Mouse (Mus musculus) CH12.LX (cell line): ENCODE measurements around the gene Dhx40. TPM values are rescaled to one million over a fixed set of nuclear protein-coding genes. Genes with fewer than 3 reads are reported as not detected.

Source experiments
- DNase-seq: peaks from one replicate; pipeline ENCODE4 v3.0.0-alpha.2; 2013; ENCODE audit errors: extremely low read depth
- H3K27ac ChIP-seq: 2 replicates; pipeline ENCODE4 v1.5.1; 2012; ENCODE audit warnings: low read depth, mild to moderate bottlenecking, control low read depth, moderate library complexity; ENCODE audit not compliant: insufficient read depth
- H3K27me3 ChIP-seq: replicated peaks from 2 replicates; pipeline ENCODE3; 2012; ENCODE audit warnings: inconsistent platforms
- H3K36me3 ChIP-seq, 2 experiments: replicated peaks in 1 of 2; 2 replicates each; pipeline versions ENCODE3 to v1.6.1; 2012; ENCODE audit warnings: inconsistent platforms in 1 of 2, low read length in 1 of 2, mild to moderate bottlenecking in 1 of 2, mixed read lengths in 1 of 2, moderate library complexity in 1 of 2; ENCODE audit not compliant: control insufficient read depth in 1 of 2, insufficient read depth in 1 of 2
- H3K4me1 ChIP-seq, 2 experiments: 2 replicates each; pipeline ENCODE4 v1.6.1; 2012; ENCODE audit warnings: inconsistent platforms in 1 of 2, moderate library complexity in 1 of 2; ENCODE audit not compliant: insufficient read depth in 2 of 2, control insufficient read depth in 1 of 2
- H3K4me2 ChIP-seq: 2 replicates; pipeline ENCODE4 v1.6.1; 2012; ENCODE audit warnings: low read depth, mild to moderate bottlenecking, control low read depth; ENCODE audit not compliant: poor library complexity, insufficient read depth, severe bottlenecking
- H3K4me3 ChIP-seq, 3 experiments: fragments of 150-350 bp in 1 of 3; sonication (generic) in 1 of 3; replicated peaks in 1 of 3; 2 replicates each; pipeline versions ENCODE3 to v1.5.1; 2011 to 2012; ENCODE audit warnings: low read depth in 2 of 3, low read length in 2 of 3, mild to moderate bottlenecking in 2 of 3, moderate library complexity in 2 of 3, control low read depth in 1 of 3, improper control_type of control experiment in 1 of 3, inconsistent platforms in 1 of 3, mixed read lengths in 1 of 3; ENCODE audit not compliant: poor library complexity in 1 of 3
- H3K79me2 ChIP-seq: replicated peaks from 2 replicates; pipeline ENCODE4 v1.6.1; 2012; ENCODE audit warnings: mild to moderate bottlenecking, moderate library complexity; ENCODE audit not compliant: control insufficient read depth, poor library complexity, insufficient read depth, severe bottlenecking; ENCODE audit errors: extremely low read depth
- H3K9ac ChIP-seq: 2 replicates; pipeline ENCODE4 v1.6.1; 2012; ENCODE audit warnings: low read depth, mild to moderate bottlenecking, control low read depth, moderate library complexity; ENCODE audit not compliant: insufficient read depth
- H3K9me3 ChIP-seq: replicated peaks from 2 replicates; pipeline ENCODE3; 2012; ENCODE audit warnings: low read length, inconsistent platforms, mixed read lengths
- BHLHE40 ChIP-seq: IDR thresholded peaks from 2 replicates; pipeline ENCODE4 v1.6.1; 2011; ENCODE audit warnings: mild to moderate bottlenecking, low read depth, low read length, improper control_type of control experiment
- CHD1 ChIP-seq: IDR thresholded peaks from 2 replicates; pipeline ENCODE4 v1.6.1; 2012; ENCODE audit warnings: low read depth, low read length, improper control_type of control experiment, inconsistent platforms
- CHD2 ChIP-seq: IDR thresholded peaks from 2 replicates; pipeline ENCODE4 v1.6.1; 2011; ENCODE audit warnings: low read length, improper control_type of control experiment
- CTCF ChIP-seq, 2 experiments: IDR thresholded peaks in 1 of 2; conservative IDR thresholded peaks in 1 of 2; 2 replicates each; pipeline ENCODE4 v1.5.1; 2011 to 2012; ENCODE audit warnings: low read depth in 2 of 2, low read length in 2 of 2, improper control_type of control experiment in 1 of 2, inconsistent platforms in 1 of 2, mild to moderate bottlenecking in 1 of 2, moderate library complexity in 1 of 2
- E2F4 ChIP-seq: IDR thresholded peaks from 2 replicates; pipeline ENCODE4 v1.6.1; 2011; ENCODE audit warnings: low read depth, low read length, improper control_type of control experiment; ENCODE audit not compliant: insufficient replicate concordance
- ELF1 ChIP-seq: IDR thresholded peaks from 2 replicates; pipeline ENCODE4 v1.6.1; 2014; ENCODE audit warnings: low read depth, mild to moderate bottlenecking, inconsistent platforms, low read length, improper control_type of control experiment
- EP300 ChIP-seq: IDR thresholded peaks from 2 replicates; pipeline ENCODE4 v1.6.1; 2011; ENCODE audit warnings: low read length, improper control_type of control experiment
- ETS1 ChIP-seq: conservative IDR thresholded peaks from 2 replicates; pipeline ENCODE4 v1.6.1; 2012; ENCODE audit warnings: low read depth, mild to moderate bottlenecking, inconsistent platforms, low read length, improper control_type of control experiment, moderate library complexity
- GABPA ChIP-seq: IDR thresholded peaks from 2 replicates; pipeline ENCODE4 v1.6.1; 2012; ENCODE audit warnings: low read depth, low read length, improper control_type of control experiment, inconsistent platforms; ENCODE audit not compliant: insufficient replicate concordance
- HCFC1 ChIP-seq: IDR thresholded peaks from 2 replicates; pipeline ENCODE4 v1.6.1; 2012; ENCODE audit warnings: low read depth, mild to moderate bottlenecking, inconsistent platforms, low read length, improper control_type of control experiment
- IRF4 ChIP-seq: IDR thresholded peaks from 2 replicates; pipeline ENCODE4 v1.6.1; 2014; ENCODE audit warnings: low read depth, mild to moderate bottlenecking, inconsistent platforms, low read length, improper control_type of control experiment
- JUN ChIP-seq: IDR thresholded peaks from 2 replicates; pipeline ENCODE4 v1.6.1; 2011; ENCODE audit warnings: low read depth, mild to moderate bottlenecking, low read length, improper control_type of control experiment, moderate library complexity; ENCODE audit not compliant: insufficient read depth
- JUND ChIP-seq: conservative IDR thresholded peaks from 2 replicates; pipeline ENCODE4 v1.6.1; 2011; ENCODE audit warnings: low read depth, low read length, improper control_type of control experiment
- KAT2A ChIP-seq: IDR thresholded peaks from 2 replicates; pipeline ENCODE4 v1.6.1; 2012; ENCODE audit warnings: low read length, improper control_type of control experiment, inconsistent platforms; ENCODE audit not compliant: insufficient replicate concordance
- MAFK ChIP-seq: IDR thresholded peaks from 2 replicates; pipeline ENCODE4 v1.6.1; 2011; ENCODE audit warnings: low read length, improper control_type of control experiment; ENCODE audit not compliant: insufficient replicate concordance
- MAX ChIP-seq: IDR thresholded peaks from 2 replicates; pipeline ENCODE4 v1.6.1; 2011; ENCODE audit warnings: low read length, improper control_type of control experiment
- MAZ ChIP-seq: IDR thresholded peaks from 2 replicates; pipeline ENCODE4 v1.6.1; 2012; ENCODE audit warnings: low read depth, mild to moderate bottlenecking, inconsistent platforms, low read length, improper control_type of control experiment, moderate library complexity
- MEF2A ChIP-seq: IDR thresholded peaks from 2 replicates; pipeline ENCODE4 v1.6.1; 2014; ENCODE audit warnings: low read depth, mild to moderate bottlenecking, inconsistent platforms, low read length, improper control_type of control experiment, borderline replicate concordance
- MXI1 ChIP-seq: IDR thresholded peaks from 2 replicates; pipeline ENCODE4 v1.6.1; 2011; ENCODE audit warnings: mild to moderate bottlenecking, low read depth, low read length, improper control_type of control experiment
- NELFE ChIP-seq: IDR thresholded peaks from 2 replicates; pipeline ENCODE4 v1.6.1; 2011; ENCODE audit warnings: low read depth, low read length, improper control_type of control experiment
- NRF1 ChIP-seq: IDR thresholded peaks from 2 replicates; pipeline ENCODE4 v1.6.1; 2014; ENCODE audit warnings: low read depth, mild to moderate bottlenecking, inconsistent platforms, low read length, improper control_type of control experiment, moderate library complexity
- PAX5 ChIP-seq: IDR thresholded peaks from 2 replicates; pipeline ENCODE4 v1.6.1; 2012; ENCODE audit warnings: low read length, inconsistent platforms, mixed read lengths
- POLR2AphosphoS2 ChIP-seq: IDR thresholded peaks from 2 replicates; pipeline ENCODE4 v1.6.1; 2011; ENCODE audit warnings: low read depth, low read length, improper control_type of control experiment
- RAD21 ChIP-seq: IDR thresholded peaks from 2 replicates; pipeline ENCODE4 v1.6.1; 2011; ENCODE audit warnings: low read depth, mild to moderate bottlenecking, low read length, improper control_type of control experiment, moderate library complexity
- RCOR1 ChIP-seq: conservative IDR thresholded peaks from 2 replicates; pipeline ENCODE4 v1.6.1; 2012; ENCODE audit warnings: low read depth, mild to moderate bottlenecking, inconsistent platforms, low read length, improper control_type of control experiment
- SIN3A ChIP-seq: IDR thresholded peaks from 2 replicates; pipeline ENCODE4 v1.6.1; 2012; ENCODE audit warnings: low read length, improper control_type of control experiment, inconsistent platforms
- SMC3 ChIP-seq: IDR thresholded peaks from 2 replicates; pipeline ENCODE4 v1.6.1; 2011; ENCODE audit warnings: low read depth, low read length, improper control_type of control experiment
- TBP ChIP-seq: conservative IDR thresholded peaks from 2 replicates; pipeline ENCODE4 v1.6.1; 2011; ENCODE audit warnings: low read depth, low read length, improper control_type of control experiment
- TCF12 ChIP-seq: IDR thresholded peaks from 2 replicates; pipeline ENCODE4 v1.6.1; 2014; ENCODE audit warnings: low read depth, mild to moderate bottlenecking, inconsistent platforms, low read length, improper control_type of control experiment
- UBTF ChIP-seq: IDR thresholded peaks from 2 replicates; pipeline ENCODE4 v1.6.1; 2012; ENCODE audit warnings: low read depth, mild to moderate bottlenecking, inconsistent platforms, low read length, improper control_type of control experiment, moderate library complexity
- USF1 ChIP-seq: IDR thresholded peaks from 2 replicates; pipeline ENCODE4 v1.6.1; 2014; ENCODE audit warnings: low read depth, mild to moderate bottlenecking, inconsistent platforms, low read length, improper control_type of control experiment
- USF2 ChIP-seq: conservative IDR thresholded peaks from 2 replicates; pipeline ENCODE4 v1.6.1; 2011; ENCODE audit warnings: low read depth, low read length, improper control_type of control experiment
- ZC3H11A ChIP-seq: IDR thresholded peaks from 2 replicates; pipeline ENCODE4 v1.6.1; 2012; ENCODE audit warnings: low read depth, mild to moderate bottlenecking, inconsistent platforms, low read length, improper control_type of control experiment
- ZKSCAN1 ChIP-seq: IDR thresholded peaks from 2 replicates; pipeline ENCODE4 v1.6.1; 2012; ENCODE audit warnings: low read depth, inconsistent platforms, low read length, improper control_type of control experiment, borderline replicate concordance
- ZMIZ1 ChIP-seq: IDR thresholded peaks from 2 replicates; pipeline ENCODE4 v1.6.1; 2012; ENCODE audit warnings: low read depth, mild to moderate bottlenecking, inconsistent platforms, low read length, improper control_type of control experiment
- ZNF384 ChIP-seq: IDR thresholded peaks from 2 replicates; pipeline ENCODE4 v1.6.1; 2012; ENCODE audit warnings: low read depth, low read length, improper control_type of control experiment, inconsistent platforms
- dilution Hi-C: fragments of 300-500 bp; cut with MboI; formaldehyde crosslinking; loops from 2 replicates; pipeline ENCODE4 v1.14.3; 2020; ENCODE audit warnings: low sequenced_read_pairs; ENCODE audit not compliant: extremely low pct_unique_long_range_greater_than_20kb, extremely low pct_ligation_motif_present
- in situ Hi-C: fragments of 300-500 bp; cut with MboI; formaldehyde crosslinking; loops from 3 replicates; pipeline ENCODE4 v1.14.3; 2019; ENCODE audit warnings: low sequenced_read_pairs, low pct_ligation_motif_present, low pct_unique_long_range_greater_than_20kb, mixed read lengths
- polyA plus RNA-seq: library from polyadenylated mRNA; unstranded; fragments of >175 nt; gene quantifications from 2 replicates; pipeline ENCODE4 v1.2.1, GENCODE M21; 2012; ENCODE audit warnings: low read depth; ENCODE audit not compliant: insufficient read length
- total RNA-seq, 2 experiments: library from RNA; depleted of rRNA; stranded (reverse); fragments of 300-350 nt in 1 of 2; fragments of >200 nt in 1 of 2; gene quantifications; 2 replicates each; pipeline ENCODE4 v1.2.3; 2012 to 2014

Dhx40 gene
- total and polyA plus RNA-seq, 3 experiments = 12.6 to 20.3 (median 15.5) TPM

DNA sequence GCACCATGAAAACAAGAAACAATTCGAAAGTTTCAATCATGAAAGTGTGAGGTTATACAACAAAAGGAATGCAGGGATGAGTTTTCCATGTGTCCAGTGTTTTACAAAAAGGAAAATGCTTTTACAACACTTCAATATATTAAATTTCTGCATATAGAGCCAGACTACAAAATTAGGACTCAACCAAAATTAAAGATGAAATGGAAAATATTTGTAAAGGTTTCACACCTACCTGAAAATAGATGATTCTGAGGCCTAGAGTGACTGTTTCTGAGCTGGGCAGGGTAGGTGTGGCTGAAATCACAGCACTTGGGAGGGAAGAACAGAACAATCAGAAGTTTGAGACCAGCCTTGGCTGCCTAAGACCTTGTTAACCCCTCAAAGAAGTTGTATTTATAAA, 31.2 kb upstream of the Dhx40 start (continued):
- TF ChIP-seq UBTF = no peak
- TF ChIP-seq HCFC1 = no peak
- TF ChIP-seq MEF2A = peak; percentile 47; the same call in 1 of the 2 replicates
- TF ChIP-seq TCF12 = no peak
- TF ChIP-seq ZNF384 = no peak

DNA sequence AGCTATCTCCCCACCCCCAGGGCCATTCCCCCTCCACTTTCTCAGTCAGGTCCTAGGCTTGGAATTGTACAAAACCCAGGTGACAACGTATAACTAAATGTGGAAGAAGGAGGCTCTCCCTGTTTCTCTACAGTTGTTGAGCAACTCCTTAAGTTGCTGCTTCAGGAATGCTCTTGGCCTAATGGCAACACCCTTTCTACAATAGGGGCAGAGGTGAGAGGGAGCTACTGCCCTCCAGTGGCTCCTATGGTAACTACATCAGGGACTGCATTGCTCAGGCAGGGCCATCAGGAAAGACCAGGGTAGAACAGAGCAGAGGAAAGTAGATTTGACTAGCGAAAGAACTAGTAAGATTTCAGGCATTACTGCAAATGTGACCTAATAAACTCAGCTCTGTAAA, 28.8 kb upstream of the Dhx40 start:
- peak; percentile 90 for DNase-seq
- H3K9me3 ChIP-seq = no peaks in the 10 kb centered on the region
- H3K4me1 ChIP-seq = peaks cover 7 to 37% of the 10 kb centered on the region in 2 experiments; a peak in 2 of 4 replicates
- no peaks in the 10 kb centered on the region for H3K36me3 ChIP-seq
- in situ Hi-C loops = loop anchor here (10.0 to 25.0 kb wide), 2 partner anchors 142 to 274 kb away; no protein-coding TSS in a partner anchor
- H3K27me3 ChIP-seq = no peaks in the 10 kb centered on the region
- dilution Hi-C loops = no loop called here
- H3K9ac ChIP-seq = no peak overlapping the region
- H3K4me3 ChIP-seq = no peak overlapping the region
- no peak overlapping the region for H3K27ac ChIP-seq
- H3K79me2 ChIP-seq = no peaks in the 10 kb centered on the region
- H3K4me2 ChIP-seq = no peak overlapping the region
- TF ChIP-seq ZMIZ1 = no peak
- TF ChIP-seq JUND = 0 out of 2 replicates have a peak, but pooled peaks have one; percentile 42
- TF ChIP-seq MEF2A = peak; percentile 70; the same call in 1 of the 2 replicates
- TF ChIP-seq E2F4 = no peak
- TF ChIP-seq USF1 = no peak
- TF ChIP-seq MAFK = peak; percentile 26; the same call in 1 of the 2 replicates
- 0 out of 2 replicates have a peak, but pooled peaks have one; percentile 34 for TF ChIP-seq MXI1
- TF ChIP-seq POLR2AphosphoS2 = no peak
- TF ChIP-seq MAZ = 0 out of 2 replicates have a peak, but pooled peaks have one; percentile 50
- TF ChIP-seq KAT2A = 0 out of 2 replicates have a peak, but pooled peaks have one; percentile 38
- no peak for TF ChIP-seq ETS1
- no peak for TF ChIP-seq GABPA
- TF ChIP-seq NELFE = no peak
- TF ChIP-seq EP300 = 0 out of 2 replicates have a peak, but pooled peaks have one; percentile 42
- no peak for TF ChIP-seq PAX5
- TF ChIP-seq IRF4 = peak; percentile 67
- TF ChIP-seq JUN = no peak
- 0 out of 2 replicates have a peak, but pooled peaks have one; percentile 25 for TF ChIP-seq CHD2
- peak; percentile 17; the same call in 1 of the 2 replicates for TF ChIP-seq BHLHE40
- peak; percentile 58 for TF ChIP-seq ZNF384
- TF ChIP-seq MAX = 0 out of 2 replicates have a peak, but pooled peaks have one; percentile 27
- 0 out of 2 replicates have a peak, but pooled peaks have one; percentile 33 for TF ChIP-seq TCF12
- no peak for TF ChIP-seq CHD1
- peak; percentile 96 to 98 for TF ChIP-seq CTCF (conservative IDR thresholded peaks at IDR 0.05 in 1 of 2, IDR thresholded peaks at IDR 0.05 in 1 of 2; ENCODE audit: low read depth in 2 of 2, low read length in 2 of 2)
- peak; percentile 35; the same call in 1 of the 2 replicates for TF ChIP-seq NRF1
- no peak for TF ChIP-seq USF2
- no peak for TF ChIP-seq RCOR1
- no peak for TF ChIP-seq HCFC1
- no peak for TF ChIP-seq TBP
- TF ChIP-seq ZKSCAN1 = no peak
- no peak; the same call in 1 of the 2 replicates for TF ChIP-seq SIN3A
- no peak for TF ChIP-seq UBTF
- TF ChIP-seq RAD21 = peak; percentile 97
- TF ChIP-seq ZC3H11A = peak; percentile 53
- TF ChIP-seq ELF1 = peak; percentile 17; the same call in 1 of the 2 replicates
- TF ChIP-seq SMC3 = peak; percentile 95
